Mouse (Mus musculus) megakaryocyte, embryonic 14.5 days (primary cell): ENCODE data around the gene Dock9. TPM values are rescaled to one million over a fixed set of nuclear protein-coding genes. Genes with fewer than 3 reads are reported as not detected.
"Not testable (repeated sequence)": the region's sequence is repeated elsewhere in the genome, so short reads cannot be mapped to it uniquely, and the experiment has no call there.

ENCODE experiments used
- H3K27me3 ChIP-seq: replicated peaks from 2 replicates; pipeline ENCODE3; 2012; ENCODE audit warnings: inconsistent platforms
- H3K36me3 ChIP-seq: replicated peaks from 2 replicates; pipeline ENCODE3; 2012; ENCODE audit warnings: low read length, inconsistent platforms, mixed read lengths
- H3K4me1 ChIP-seq: 2 replicates; pipeline ENCODE4 v1.6.1; 2012; ENCODE audit warnings: inconsistent platforms
- H3K4me3 ChIP-seq: replicated peaks from 2 replicates; pipeline ENCODE3; 2012; ENCODE audit warnings: moderate library complexity, mild to moderate bottlenecking, inconsistent platforms
- H3K9me3 ChIP-seq: 2 replicates; pipeline ENCODE4 v1.6.1; 2012; ENCODE audit warnings: inconsistent platforms
- FLI1 ChIP-seq: IDR thresholded peaks from 2 replicates; pipeline ENCODE4 v1.6.1; 2012; ENCODE audit warnings: low read length, inconsistent platforms, mixed read lengths
- GATA1 ChIP-seq: IDR thresholded peaks from 3 replicates; pipeline ENCODE4 v1.6.1; 2012; ENCODE audit warnings: mixed read lengths, low read length, inconsistent platforms, borderline replicate concordance
- polyA plus RNA-seq: library from polyadenylated mRNA; stranded (reverse); fragments of >175 nt; gene quantifications from 2 replicates; pipeline ENCODE4 v1.2.3, GENCODE M21; 2012; ENCODE audit warnings: low replicate concordance; ENCODE audit not compliant: insufficient read depth

Gene Dock9
- polyA plus RNA-seq, 1 experiment = 0.13 TPM

DNA sequence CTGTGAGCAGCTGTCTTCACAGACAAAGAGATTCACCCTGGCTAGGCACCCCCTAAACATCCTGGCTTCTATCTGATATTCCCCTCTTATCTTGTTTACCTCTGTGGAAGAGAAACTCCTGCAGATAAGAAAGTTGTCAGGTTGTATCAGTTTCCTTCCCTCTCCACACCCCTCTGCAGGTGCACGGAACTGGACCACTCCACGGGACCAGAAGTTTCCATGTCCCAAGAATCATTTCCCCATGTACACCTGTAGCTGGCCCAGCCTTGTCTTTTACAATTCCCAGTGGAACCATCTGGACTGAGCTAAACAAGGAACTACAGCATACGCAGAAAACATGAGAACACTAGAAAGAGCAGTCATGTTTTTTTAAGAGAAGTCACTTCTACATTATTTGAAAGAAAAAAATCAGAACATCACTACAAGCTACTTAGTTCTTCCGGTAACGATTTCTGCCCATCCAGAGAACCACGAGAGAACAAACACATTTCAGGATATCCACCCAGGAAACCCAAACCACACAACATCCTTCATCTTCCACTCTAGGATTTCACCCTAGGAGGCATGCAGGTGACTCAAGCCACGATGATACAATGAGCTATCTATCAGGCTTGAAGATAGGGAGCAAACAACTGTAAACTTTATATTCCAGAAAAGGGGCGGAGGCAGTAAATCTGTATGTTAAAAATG lies 101.1 kb downstream of the Dock9 start:
- Histone ChIP-seq H3K9me3 (peaks cover 4% of the 10 kb centered on the region; the same call in 1 of the 2 replicates), H3K36me3 (no peaks in the 10 kb centered on the region), H3K4me1 (peaks cover 7% of the 10 kb centered on the region; the same call in 1 of the 2 replicates), H3K4me3 (no peak overlapping the region), H3K27me3 (peaks cover 54% of the 10 kb centered on the region)
- TF ChIP-seq FLI1 = no peak
- TF ChIP-seq GATA1 = no peak

DNA sequence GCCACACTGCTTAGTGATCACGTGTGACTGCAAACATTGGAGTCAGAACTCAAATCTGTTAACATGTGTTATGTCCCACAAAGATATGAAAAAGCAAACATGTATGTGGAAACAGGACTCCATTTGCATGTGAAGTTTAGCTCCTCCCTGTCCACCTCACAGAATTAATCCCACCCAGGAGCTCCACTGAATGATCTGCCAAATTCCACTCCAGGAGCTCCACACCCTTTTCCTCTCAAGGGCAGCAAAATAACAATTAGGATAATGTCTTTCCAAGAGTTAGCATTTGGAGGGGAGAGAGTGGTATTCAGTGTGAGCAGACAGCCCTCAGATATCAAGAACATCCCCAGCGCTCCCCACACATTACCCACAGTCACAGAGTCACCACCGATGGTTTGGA lies 102.9 kb downstream of the Dock9 start:
- H3K4me3 ChIP-seq = no peak overlapping the region
- no peak for TF ChIP-seq GATA1
- TF ChIP-seq FLI1 = no peak
- H3K9me3 ChIP-seq = peaks cover 7% of the 10 kb centered on the region
- peaks cover 7% of the 10 kb centered on the region; the same call in 1 of the 2 replicates for H3K4me1 ChIP-seq
- H3K36me3 ChIP-seq = no peaks in the 10 kb centered on the region
- peaks cover 48% of the 10 kb centered on the region for H3K27me3 ChIP-seq

DNA sequence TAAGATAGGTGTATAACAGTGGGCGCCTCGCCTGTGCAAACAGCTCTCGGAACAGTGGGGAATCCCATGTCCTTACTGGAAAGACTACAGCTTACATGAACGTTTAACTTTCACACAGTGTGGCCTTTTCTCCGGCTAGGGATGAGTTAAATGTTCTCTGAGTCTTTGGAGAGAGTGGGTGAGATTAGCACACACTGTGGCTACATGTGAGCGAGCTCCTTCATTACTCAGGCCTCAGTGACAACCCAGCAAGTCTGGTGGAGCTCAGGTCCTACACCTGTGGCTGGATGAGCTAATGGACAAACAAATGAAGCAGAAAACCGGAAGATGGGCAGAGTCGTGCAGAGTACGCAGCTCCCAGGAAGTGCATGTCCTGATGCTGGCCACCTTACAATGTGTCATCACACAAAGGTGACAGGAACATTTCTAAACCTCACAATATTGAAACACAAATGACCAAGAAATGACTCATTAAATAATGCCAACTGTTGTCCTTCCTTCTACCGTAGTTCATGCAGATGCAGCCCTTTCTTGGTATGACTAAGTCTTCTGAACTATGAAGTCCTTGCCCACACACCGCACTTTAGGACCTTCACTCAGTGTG lies 103.5 kb downstream of the Dock9 start:
- H3K4me1 ChIP-seq = peaks cover 7% of the 10 kb centered on the region; the same call in 1 of the 2 replicates
- H3K4me3 ChIP-seq = no peak overlapping the region
- no peaks in the 10 kb centered on the region for H3K36me3 ChIP-seq
- H3K9me3 ChIP-seq = peaks cover 7% of the 10 kb centered on the region
- H3K27me3 ChIP-seq = peaks cover 47% of the 10 kb centered on the region
- TF ChIP-seq GATA1 (no peak), FLI1 (no peak)

DNA sequence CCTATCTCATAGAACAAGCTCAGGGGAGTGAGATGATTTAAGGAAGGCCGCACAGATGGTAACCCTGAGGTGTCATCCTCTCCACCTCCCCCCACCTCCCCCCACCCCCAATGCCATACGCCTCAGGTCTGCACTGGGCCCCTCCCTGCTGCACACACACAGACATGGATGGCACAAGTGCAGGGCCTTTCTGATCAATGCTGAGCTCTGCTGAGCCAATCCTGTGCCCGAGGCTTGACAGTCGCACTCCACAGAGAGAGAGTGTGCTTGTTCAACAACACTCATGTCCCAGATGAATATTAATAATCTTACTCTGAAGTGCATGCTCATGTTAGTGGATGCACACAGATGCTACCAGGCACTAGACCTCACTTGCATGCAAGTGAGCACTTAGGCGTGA lies 108.0 kb downstream of the Dock9 start:
- not testable (repeated sequence) for H3K9me3 ChIP-seq, H3K4me1 ChIP-seq, H3K4me3 ChIP-seq, H3K36me3 ChIP-seq
- peaks cover 15% of the 10 kb centered on the region for H3K27me3 ChIP-seq

DNA sequence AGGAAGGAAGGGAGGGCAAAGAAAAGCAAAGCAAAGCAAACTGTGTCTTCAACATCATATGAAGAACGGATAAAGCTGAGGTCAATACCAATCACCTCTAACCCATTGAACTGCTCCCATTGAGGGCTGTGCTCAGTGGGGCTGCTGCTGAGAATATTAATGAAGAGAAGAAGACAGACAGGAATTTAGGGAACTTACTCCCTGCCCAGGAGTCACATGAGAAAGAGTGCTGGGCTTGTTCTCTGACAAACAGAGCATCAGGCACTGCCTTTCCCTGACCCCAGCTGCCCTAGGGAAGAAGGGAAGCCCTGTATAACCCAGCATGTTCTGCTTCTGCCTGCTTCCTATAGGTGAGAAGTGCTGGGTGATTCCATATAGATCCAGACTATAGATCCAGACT lies 109.5 kb downstream of the Dock9 start:
- peaks cover 7% of the 10 kb centered on the region for H3K9me3 ChIP-seq
- H3K4me3 ChIP-seq = no peak overlapping the region
- TF ChIP-seq FLI1 (no peak), GATA1 (no peak)
- peaks cover 9% of the 10 kb centered on the region for H3K27me3 ChIP-seq
- H3K4me1 ChIP-seq = no peaks in the 10 kb centered on the region; the same call in 1 of the 2 replicates
- H3K36me3 ChIP-seq = no peaks in the 10 kb centered on the region

DNA sequence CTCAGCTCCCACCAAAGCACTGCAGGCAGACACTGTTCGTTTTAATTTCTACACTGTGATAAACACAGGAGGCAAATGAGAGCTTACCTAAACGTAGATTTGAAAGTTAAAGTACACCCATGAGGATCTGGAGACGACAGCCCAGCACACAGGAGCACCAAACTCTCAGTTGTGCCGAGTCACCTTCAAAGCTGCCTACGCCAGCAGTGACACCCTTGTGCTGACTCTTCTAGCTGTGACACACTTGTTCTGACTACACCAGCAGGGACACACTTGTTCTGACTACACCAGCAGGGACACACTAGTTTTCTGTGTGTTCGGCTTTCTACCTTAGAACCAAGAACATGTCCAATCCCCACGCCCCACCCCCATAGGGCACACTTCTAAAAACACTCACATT lies 110.4 kb downstream of the Dock9 start:
- Histone ChIP-seq H3K36me3 (no peaks in the 10 kb centered on the region), H3K4me3 (peak overlapping the region; percentile 40), H3K9me3 (peaks cover 7% of the 10 kb centered on the region), H3K4me1 (no peaks in the 10 kb centered on the region; the same call in 1 of the 2 replicates), H3K27me3 (peaks cover 9% of the 10 kb centered on the region)
- TF ChIP-seq FLI1 (no peak), GATA1 (no peak)

DNA sequence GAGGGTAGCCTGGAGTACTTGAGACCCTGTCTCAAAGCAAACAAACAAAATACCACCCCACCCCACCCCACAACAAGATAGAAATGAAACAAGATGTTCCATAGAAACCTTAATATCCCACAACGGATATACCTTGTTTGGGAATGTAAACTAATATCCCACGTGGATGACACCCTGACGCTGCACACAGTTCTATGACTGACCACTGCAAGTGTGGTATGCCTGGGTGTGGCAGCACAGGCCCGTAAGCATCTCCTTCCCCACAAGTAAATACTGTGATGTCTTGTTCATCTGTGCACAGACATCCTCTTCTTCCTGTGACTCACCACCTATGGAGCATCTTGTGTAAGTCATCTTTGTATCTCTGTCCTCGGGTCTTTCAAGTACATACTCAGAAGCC lies 118.7 kb downstream of the Dock9 start:
- H3K27me3 ChIP-seq = peaks cover 3% of the 10 kb centered on the region
- no peaks in the 10 kb centered on the region for H3K4me1 ChIP-seq
- no peak for TF ChIP-seq GATA1
- TF ChIP-seq FLI1 = no peak
- H3K9me3 ChIP-seq = no peaks in the 10 kb centered on the region; the same call in 1 of the 2 replicates
- no peaks in the 10 kb centered on the region for H3K36me3 ChIP-seq
- no peak overlapping the region for H3K4me3 ChIP-seq

DNA sequence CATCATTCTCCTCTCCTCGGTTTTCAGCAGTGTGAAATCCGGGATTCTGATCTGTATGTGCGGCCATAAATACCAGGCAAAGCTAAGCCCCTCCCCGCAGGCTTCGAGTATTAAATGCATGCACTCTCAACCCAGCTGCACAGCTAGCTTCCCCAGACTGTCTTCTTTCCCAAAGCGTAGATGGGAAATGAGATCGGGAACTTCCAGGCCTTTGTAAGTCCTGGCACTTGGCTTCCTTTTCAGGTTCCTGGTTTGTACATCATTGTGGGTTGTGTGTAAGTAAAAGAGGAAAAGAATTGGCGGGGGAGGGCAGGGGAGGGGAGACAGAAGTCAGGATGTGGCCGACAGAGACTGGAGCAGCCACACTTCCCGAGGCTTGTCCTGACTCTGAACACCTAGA lies 119.2 kb downstream of the Dock9 start:
- no peaks in the 10 kb centered on the region for H3K4me1 ChIP-seq
- no peaks in the 10 kb centered on the region for H3K9me3 ChIP-seq
- no peak for TF ChIP-seq GATA1
- TF ChIP-seq FLI1 = no peak

DNA sequence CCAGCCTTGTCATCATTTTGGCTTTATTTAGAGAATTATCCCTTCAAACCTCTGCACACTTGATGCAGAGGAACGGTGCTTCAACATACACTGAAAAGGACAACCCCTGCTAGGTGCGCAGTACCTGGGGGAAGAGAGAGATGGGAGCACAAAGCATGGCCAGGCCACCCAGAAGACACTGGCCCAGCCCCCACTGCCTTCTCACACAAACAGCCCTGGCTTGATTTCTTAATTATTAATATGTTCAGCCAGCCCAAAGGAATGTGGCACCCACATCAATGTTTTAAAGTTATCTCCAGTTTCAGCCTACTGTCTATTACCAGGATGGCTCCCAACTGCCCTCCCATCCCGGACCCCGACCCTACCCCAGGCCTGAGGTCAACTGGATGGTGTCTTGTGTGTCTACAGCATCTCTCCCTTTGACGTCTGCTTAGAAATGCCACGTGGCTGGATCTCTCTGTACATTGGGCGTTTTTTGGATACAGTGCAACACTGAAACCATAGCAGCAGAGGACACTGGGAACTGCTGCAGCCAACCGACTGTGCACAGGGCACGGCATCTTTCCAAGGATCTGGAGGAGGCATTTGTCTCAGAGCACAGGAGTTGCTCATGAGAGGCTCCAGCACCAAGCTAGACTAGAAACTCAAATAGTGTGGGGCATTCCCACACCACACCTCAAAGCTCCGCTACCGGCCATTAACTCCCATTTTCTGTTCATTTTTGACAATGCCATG lies 120.9 kb downstream of the Dock9 start:
- Histone ChIP-seq H3K4me3 (no peak overlapping the region), H3K9me3 (no peaks in the 10 kb centered on the region), H3K4me1 (no peaks in the 10 kb centered on the region), H3K36me3 (no peaks in the 10 kb centered on the region), H3K27me3 (peaks cover 3% of the 10 kb centered on the region)
- TF ChIP-seq GATA1 (no peak), FLI1 (no peak)

More for the DNA sequence above, 119.2 kb downstream of the Dock9 start:
- Histone ChIP-seq H3K27me3 (peaks cover 3% of the 10 kb centered on the region), H3K4me3 (no peak overlapping the region), H3K36me3 (no peaks in the 10 kb centered on the region)

DNA sequence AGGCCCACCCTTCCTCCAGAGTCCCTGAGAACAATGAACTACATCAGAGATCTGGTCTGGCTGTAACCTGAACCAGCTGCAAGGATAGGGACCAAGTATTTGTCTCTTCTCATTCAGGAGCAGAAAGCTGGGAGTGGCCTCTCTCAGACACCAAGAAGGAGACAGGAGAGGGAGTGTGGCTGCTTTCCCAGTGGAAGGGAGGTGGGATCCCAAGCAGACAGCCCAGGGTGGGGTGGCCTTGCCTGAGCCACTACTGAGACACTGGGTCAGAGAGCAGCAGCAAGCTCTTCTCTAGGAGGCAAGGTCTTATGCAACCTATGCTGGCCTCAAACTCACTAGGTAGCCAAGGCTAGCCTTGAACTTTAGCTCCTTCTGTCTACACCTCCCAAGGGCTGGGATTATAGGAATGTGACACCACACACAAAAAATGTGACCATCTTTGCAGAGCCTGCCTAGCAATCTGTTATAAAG lies 121.5 kb downstream of the Dock9 start:
- H3K36me3 ChIP-seq = no peaks in the 10 kb centered on the region
- H3K27me3 ChIP-seq = peaks cover 3% of the 10 kb centered on the region
- H3K4me1 ChIP-seq = no peaks in the 10 kb centered on the region
- TF ChIP-seq GATA1 (no peak), FLI1 (no peak)
- no peaks in the 10 kb centered on the region for H3K9me3 ChIP-seq
- no peak overlapping the region for H3K4me3 ChIP-seq
